In genomic region chr6:51593446-51594035, GRCm38 (mm10) we compare ENCODE assay signal across 9 mouse cellular contexts.
DNase-seq lines count a peak whose midpoint lies in the region; ATAC-seq and TF ChIP-seq lines count a peak whose summit lies in the region.
"Had no signal": no experiment of that assay in that cellular context is flagged by ENCODE, and none has a peak within 500 bp of the region (broad histone marks: within the 10 kb centered on the region; RNA-seq: fewer than 3 reads in every experiment).

No protein-coding gene starts in this region.

- H3K36me3 ChIP-seq in midbrain, embryonic 10.5 days = no peaks in the 10 kb centered on the region
- no peaks in the 10 kb centered on the region for H3K36me3 ChIP-seq in midbrain, embryonic 11.5 days (ENCODE audit: control insufficient read depth, insufficient read depth, low read length)
- H3K36me3 ChIP-seq in forebrain, embryonic 12.5 days (replicated peaks) = no peaks in the 10 kb centered on the region
- H3K36me3 ChIP-seq in hindbrain, embryonic 16.5 days (ENCODE audit: control insufficient read depth, insufficient read depth, low read length) = no peaks in the 10 kb centered on the region
- H3K36me3 ChIP-seq in heart, embryonic 11.5 days (ENCODE audit: control insufficient read depth, insufficient read depth, low read length) = no peaks in the 10 kb centered on the region
- H3K36me3 ChIP-seq: liver, embryonic 15.5 days had no signal

- TF ChIP-seq POLR2A in olfactory bulb, adult 2 months (IDR thresholded peaks at IDR 0.05; ENCODE audit: insufficient read depth, low read depth, low read length) = no peak

- H3K4me3 ChIP-seq in midbrain, embryonic 10.5 days = no peak overlapping the region
- H3K4me3 ChIP-seq in midbrain, embryonic 11.5 days (ENCODE audit: low read depth, low read length) = no peak overlapping the region
- H3K4me3 ChIP-seq in forebrain, embryonic 12.5 days (replicated peaks) = no peak overlapping the region
- H3K4me3 ChIP-seq in hindbrain, embryonic 16.5 days (ENCODE audit: low read length) = no peak overlapping the region
- H3K4me3 ChIP-seq in olfactory bulb, adult 2 months (ENCODE audit: insufficient read depth, low read depth, low read length) = no peak overlapping the region
- H3K4me3 ChIP-seq in heart, embryonic 11.5 days (ENCODE audit: low read depth, low read length) = no peak overlapping the region

- TF ChIP-seq CTCF in olfactory bulb, adult 2 months (IDR thresholded peaks at IDR 0.05; ENCODE audit: insufficient read depth, low read depth, low read length) = no peak

- peaks cover 10% of the 10 kb centered on the region; the same call in 1 of the 2 replicates for H3K27me3 ChIP-seq in midbrain, embryonic 10.5 days (ENCODE audit: low read depth, poor library complexity, severe bottlenecking)
- no peaks in the 10 kb centered on the region for H3K27me3 ChIP-seq in midbrain, embryonic 11.5 days (ENCODE audit: control insufficient read depth, insufficient read depth, low read length)
- no peaks in the 10 kb centered on the region for H3K27me3 ChIP-seq in forebrain, embryonic 12.5 days
- H3K27me3 ChIP-seq in hindbrain, embryonic 16.5 days (replicated peaks; ENCODE audit: control insufficient read depth, insufficient read depth, low read length) = no peaks in the 10 kb centered on the region
- no peaks in the 10 kb centered on the region for H3K27me3 ChIP-seq in heart, embryonic 11.5 days (ENCODE audit: control insufficient read depth, insufficient read depth, low read length)

- no peak overlapping the region for H3K9ac ChIP-seq in midbrain, embryonic 11.5 days (ENCODE audit: low read length)
- no peak overlapping the region for H3K9ac ChIP-seq in forebrain, embryonic 12.5 days
- H3K9ac ChIP-seq in hindbrain, embryonic 16.5 days (ENCODE audit: low read depth, low read length) = peak overlapping the region; percentile 39
- H3K9ac ChIP-seq in heart, embryonic 11.5 days (ENCODE audit: low read depth, low read length) = no peak overlapping the region
- H3K9ac ChIP-seq: liver, embryonic 15.5 days had no signal

- H3K9me3 ChIP-seq in midbrain, embryonic 10.5 days (replicated peaks) = no peaks in the 10 kb centered on the region
- no peaks in the 10 kb centered on the region for H3K9me3 ChIP-seq in midbrain, embryonic 11.5 days (ENCODE audit: control insufficient read depth, low read length)
- no peaks in the 10 kb centered on the region for H3K9me3 ChIP-seq in forebrain, embryonic 12.5 days
- H3K9me3 ChIP-seq in hindbrain, embryonic 16.5 days (ENCODE audit: control insufficient read depth, low read length) = no peaks in the 10 kb centered on the region
- no peaks in the 10 kb centered on the region for H3K9me3 ChIP-seq in heart, embryonic 11.5 days (replicated peaks; ENCODE audit: control insufficient read depth, low read length)
- H3K9me3 ChIP-seq: liver, embryonic 15.5 days had no signal

- ATAC-seq in midbrain, embryonic 11.5 days (ENCODE audit: low FRiP score) = no peak
- ATAC-seq in forebrain, embryonic 12.5 days (ENCODE audit: low FRiP score) = no peak
- ATAC-seq in hindbrain, embryonic 16.5 days = no peak
- ATAC-seq in heart, embryonic 11.5 days (replicated peaks; ENCODE audit: insufficient number of reproducible peaks, low FRiP score, low TSS enrichment) = no peak

- H3K27ac ChIP-seq in midbrain, embryonic 10.5 days (replicated peaks) = peak overlapping the region; percentile 97; the same call in 1 of the 2 replicates
- no peak overlapping the region for H3K27ac ChIP-seq in midbrain, embryonic 11.5 days (ENCODE audit: low read depth, low read length)
- peak overlapping the region; percentile 97 for H3K27ac ChIP-seq in forebrain, embryonic 12.5 days
- H3K27ac ChIP-seq in hindbrain, embryonic 16.5 days (ENCODE audit: low read depth, low read length) = peak overlapping the region; percentile 99
- H3K27ac ChIP-seq in olfactory bulb, adult 2 months (ENCODE audit: insufficient read depth, low read depth, low read length) = peak overlapping the region; percentile 93
- H3K27ac ChIP-seq in heart, embryonic 11.5 days (ENCODE audit: low read depth, low read length) = no peak overlapping the region
- H3K27ac ChIP-seq: liver, embryonic 15.5 days had no signal

- no peak overlapping the region; the same call in 1 of the 2 replicates for H3K4me2 ChIP-seq in midbrain, embryonic 11.5 days
- H3K4me2 ChIP-seq in forebrain, embryonic 12.5 days = peak overlapping the region; percentile 71
- H3K4me2 ChIP-seq in hindbrain, embryonic 16.5 days (ENCODE audit: low read length) = peak overlapping the region; percentile 92
- H3K4me2 ChIP-seq in heart, embryonic 11.5 days = no peak overlapping the region

- no peak for DNase-seq in midbrain, embryonic 10.5 days (ENCODE audit: low spot score)
- DNase-seq in midbrain, embryonic 11.5 days (ENCODE audit: low spot score, missing footprints) = no peak
- DNase-seq in kidney, adult 11 months = no peak
- no peak for DNase-seq in heart, adult 11 months

- WGBS in midbrain, embryonic 10.5 days = 74% methylated on average over 10 of the region's 10 CpGs
- WGBS in midbrain, embryonic 11.5 days = 67% methylated on average over 10 of the region's 10 CpGs
- WGBS in forebrain, embryonic 12.5 days = 26% methylated on average over 10 of the region's 10 CpGs
- 34% methylated on average over 10 of the region's 10 CpGs for WGBS in hindbrain, embryonic 16.5 days
- 36% methylated on average over 10 of the region's 10 CpGs for WGBS in olfactory bulb, adult 2 months
- WGBS in heart, embryonic 11.5 days (ENCODE audit: insufficient replicate concordance) = 74% methylated on average over 10 of the region's 10 CpGs

- peaks cover 60% of the 10 kb centered on the region for H3K4me1 ChIP-seq in midbrain, embryonic 10.5 days
- peaks cover 9% of the 10 kb centered on the region; the same call in 1 of the 2 replicates for H3K4me1 ChIP-seq in midbrain, embryonic 11.5 days (ENCODE audit: control insufficient read depth, insufficient read depth, low read length)
- peaks cover 44% of the 10 kb centered on the region for H3K4me1 ChIP-seq in forebrain, embryonic 12.5 days
- H3K4me1 ChIP-seq in hindbrain, embryonic 16.5 days (ENCODE audit: control insufficient read depth, insufficient read depth, low read depth, low read length) = peaks cover 7% of the 10 kb centered on the region
- H3K4me1 ChIP-seq in olfactory bulb, adult 2 months (ENCODE audit: control insufficient read depth, insufficient read depth, low read length) = peaks cover 14% of the 10 kb centered on the region
- peaks cover 8% of the 10 kb centered on the region for H3K4me1 ChIP-seq in heart, embryonic 11.5 days (ENCODE audit: control insufficient read depth, insufficient read depth, low read length)

Comparison
In these comparisons a context has a peak if more than half of its experiments do, and no peak if none do; other contexts are left out.
1. H3K27ac ChIP-seq: peak in midbrain, embryonic 10.5 days (single experiment), forebrain, embryonic 12.5 days (single experiment), hindbrain, embryonic 16.5 days (single experiment) and olfactory bulb, adult 2 months (single experiment); none in midbrain, embryonic 11.5 days (single experiment) and heart, embryonic 11.5 days (single experiment).
2. H3K4me2 ChIP-seq: peak in forebrain, embryonic 12.5 days (single experiment) and hindbrain, embryonic 16.5 days (single experiment); none in midbrain, embryonic 11.5 days (single experiment) and heart, embryonic 11.5 days (single experiment).